Mouse (Mus musculus): ENCODE data around the gene Ptprn2.

DNA sequence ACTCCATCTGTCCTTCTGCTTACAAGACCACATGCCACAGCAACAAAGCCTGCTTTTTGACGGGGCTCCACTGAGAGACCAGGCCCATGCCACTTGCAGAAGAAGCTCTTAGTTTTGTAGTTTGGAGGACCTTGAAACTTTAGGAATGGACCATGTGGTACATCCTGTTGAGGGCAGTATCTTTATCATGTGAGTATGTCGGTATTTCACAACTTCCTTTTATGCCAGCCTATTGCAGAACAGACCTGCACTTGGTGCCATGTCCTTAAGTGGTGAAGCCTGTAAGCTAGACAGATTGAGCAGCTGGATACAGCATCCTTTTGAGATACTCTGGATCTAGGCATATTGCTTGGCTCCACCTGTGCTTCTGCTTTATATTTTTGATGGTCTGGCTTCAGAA, 12.3 kb upstream of the Ptprn2 start:
- TF ChIP-seq CTCF (IDR thresholded peaks at IDR 0.05; ENCODE audit: low read depth, low read length) (no peak), TAL1 (conservative IDR thresholded peaks at IDR 0.05; ENCODE audit: low read depth, low read length) (no peak), POLR2AphosphoS5 (IDR thresholded peaks at IDR 0.05; ENCODE audit: insufficient replicate concordance, low read depth, low read length) (no peak)
